Mouse (Mus musculus) hindbrain, embryonic 16.5 days (tissue): ENCODE data around the gene Bbx. TPM values are rescaled to one million over a fixed set of nuclear protein-coding genes. Genes with fewer than 3 reads are reported as not detected.

Experiments used
- ATAC-seq: fragments of 200-750 bp; cut with Nextera tagmentation; 2 replicates; pipeline ENCODE4 v1.8.0; 2017; ENCODE audit warnings: moderate TSS enrichment, moderate library complexity
- H3K27ac ChIP-seq: fragments of 300-500 bp; sonication (generic); 2 replicates; pipeline ENCODE4 v1.5.1; 2014; ENCODE audit warnings: low read depth, mild to moderate bottlenecking, control low read depth, low read length, moderate library complexity
- H3K27me3 ChIP-seq: fragments of 300-500 bp; sonication (generic); replicated peaks from 2 replicates; pipeline ENCODE4 v1.6.1; 2014; ENCODE audit warnings: low read length; ENCODE audit not compliant: control insufficient read depth, insufficient read depth
- H3K36me3 ChIP-seq: fragments of 300-500 bp; sonication (generic); 2 replicates; pipeline ENCODE4 v1.6.1; 2014; ENCODE audit warnings: mild to moderate bottlenecking, low read length, moderate library complexity, mixed read lengths; ENCODE audit not compliant: control insufficient read depth, insufficient read depth
- H3K4me1 ChIP-seq: fragments of 300-500 bp; sonication (generic); 2 replicates; pipeline ENCODE4 v1.6.1; 2014; ENCODE audit warnings: low read depth, low read length; ENCODE audit not compliant: control insufficient read depth, insufficient read depth
- H3K4me2 ChIP-seq: fragments of 300-500 bp; sonication (generic); 2 replicates; pipeline ENCODE4 v1.6.1; 2014; ENCODE audit warnings: mild to moderate bottlenecking, low read length, control low read depth, moderate library complexity
- H3K4me3 ChIP-seq: fragments of 300-500 bp; sonication (generic); 2 replicates; pipeline ENCODE4 v1.5.1; 2014; ENCODE audit warnings: mild to moderate bottlenecking, low read length, control low read depth, moderate library complexity
- H3K9ac ChIP-seq: fragments of 300-500 bp; sonication (generic); 2 replicates; pipeline ENCODE4 v1.6.1; 2014; ENCODE audit warnings: low read depth, mild to moderate bottlenecking, control low read depth, low read length, moderate library complexity
- H3K9me3 ChIP-seq: fragments of 300-500 bp; sonication (generic); 2 replicates; pipeline ENCODE4 v1.6.1; 2014; ENCODE audit warnings: mild to moderate bottlenecking, low read length, moderate library complexity; ENCODE audit not compliant: control insufficient read depth
- WGBS: fragments of 180-500 bp; shearing (Covaris S2); extraction: QIAGEN DNeasy Blood & Tissue Kit; methylation state at CpG from one replicate; pipeline ENCODE4 v1.1.7; 2014; 5-methylcytosine and 5-hydroxymethylcytosine counted together
- polyA plus RNA-seq: library from polyadenylated mRNA; unstranded; fragments of >200 nt; fragmentation: Nextera tagmentation; extraction: Ambion mirVana; gene quantifications from 2 replicates; pipeline ENCODE4 v1.2.1, GENCODE M21; 2015

Bbx gene
- polyA plus RNA-seq, 1 experiment from 2014 or later, result 20.3 TPM

DNA sequence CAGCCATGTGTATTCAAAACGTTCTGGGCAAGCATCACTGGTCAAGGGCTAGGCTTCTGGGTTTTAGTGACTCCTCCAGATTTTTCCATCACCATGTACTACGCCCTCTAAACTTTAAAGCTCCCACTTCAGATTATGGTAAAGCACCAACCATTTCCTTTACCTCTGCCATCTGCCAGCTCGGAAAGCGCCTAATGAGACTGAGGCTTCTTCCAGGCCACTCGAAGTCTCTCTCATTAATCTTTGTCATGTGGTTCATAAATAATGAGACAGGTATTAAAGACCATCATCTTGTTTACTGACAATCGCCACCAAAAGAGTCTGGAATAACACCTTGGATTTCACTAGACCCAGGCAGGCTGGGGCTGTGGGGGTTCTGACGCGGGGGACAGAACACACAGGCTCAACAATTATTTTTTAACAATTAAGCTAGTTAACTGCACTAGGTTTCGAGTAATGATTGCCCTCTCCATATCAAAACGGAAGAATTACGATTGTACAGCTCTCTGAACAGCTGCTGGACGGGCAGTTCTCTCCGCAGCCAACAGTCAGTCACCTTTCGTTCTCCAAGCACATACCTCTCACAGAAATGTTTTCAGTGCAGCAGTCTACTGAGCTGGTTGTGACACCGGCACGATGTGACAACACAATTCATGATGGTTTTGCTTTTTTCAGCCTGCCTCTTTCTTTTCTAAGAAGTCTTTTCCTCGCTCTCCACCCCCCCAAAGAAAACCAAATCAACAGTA, 68.6 kb downstream of the Bbx start:
- H3K4me2 ChIP-seq, result peak overlapping the region; percentile 53
- H3K4me1 ChIP-seq, result peaks cover 8% of the 10 kb centered on the region
- 32% methylated on average over 17 of the region's 17 CpGs for WGBS
- H3K36me3 ChIP-seq, result no peaks in the 10 kb centered on the region
- no peaks in the 10 kb centered on the region for H3K9me3 ChIP-seq
- ATAC-seq, result peak; percentile 67
- H3K4me3 ChIP-seq, result peak overlapping the region; percentile 45
- peak overlapping the region; percentile 72 for H3K27ac ChIP-seq
- no peaks in the 10 kb centered on the region for H3K27me3 ChIP-seq
- H3K9ac ChIP-seq, result peak overlapping the region; percentile 51

DNA sequence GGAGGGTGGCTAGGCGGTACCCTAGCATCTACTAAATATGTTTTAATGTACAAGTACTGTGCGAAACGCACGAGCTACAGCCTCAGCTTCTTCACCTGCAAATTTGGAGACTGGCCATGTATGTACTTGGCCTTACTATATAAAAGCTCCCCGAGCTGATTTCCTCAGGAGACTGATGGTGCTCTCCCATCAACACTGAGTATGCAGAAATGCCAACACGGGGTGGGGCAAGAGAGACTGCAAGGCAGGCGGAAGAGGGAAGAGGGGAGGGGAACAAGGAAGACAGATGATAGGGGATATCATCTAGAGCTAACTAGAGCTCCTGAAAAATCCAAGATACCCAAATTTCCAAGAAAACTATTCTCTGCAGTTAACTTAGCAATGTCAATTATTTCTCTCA, 71.6 kb downstream of the Bbx start:
- Histone ChIP-seq H3K4me3 (no peak overlapping the region), H3K36me3 (no peaks in the 10 kb centered on the region), H3K4me2 (no peak overlapping the region), H3K27me3 (no peaks in the 10 kb centered on the region), H3K4me1 (peaks cover 8% of the 10 kb centered on the region), H3K27ac (no peak overlapping the region), H3K9me3 (no peaks in the 10 kb centered on the region), H3K9ac (no peak overlapping the region)
- no peak for ATAC-seq
- 85% methylated on average over 7 of the region's 7 CpGs for WGBS

DNA sequence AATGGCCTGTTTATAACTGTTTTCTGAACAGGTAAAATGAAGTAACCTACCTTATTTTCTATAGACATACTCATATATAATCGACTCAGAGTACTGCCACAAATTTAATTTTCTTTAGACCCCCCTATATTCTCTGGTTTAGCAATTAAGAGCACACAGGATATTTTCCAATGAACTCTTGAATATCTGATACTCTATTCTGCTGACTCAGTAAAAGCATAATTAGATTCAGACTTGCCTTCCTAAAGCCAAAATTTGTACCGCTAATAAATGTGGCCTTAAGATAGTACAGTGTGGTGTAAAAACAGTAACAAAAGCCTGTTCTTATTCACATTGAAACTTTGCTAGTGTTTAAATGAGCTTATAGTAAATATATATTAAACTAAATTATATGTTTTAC, 102.5 kb downstream of the Bbx start:
- H3K27me3 ChIP-seq, result no peaks in the 10 kb centered on the region
- H3K9ac ChIP-seq, result no peak overlapping the region
- H3K4me2 ChIP-seq, result no peak overlapping the region
- H3K36me3 ChIP-seq, result no peaks in the 10 kb centered on the region
- H3K4me1 ChIP-seq, result no peaks in the 10 kb centered on the region
- ATAC-seq, result no peak
- whole genome bisulfite sequencing, result 95% methylated on average over 2 of the region's 2 CpGs
- no peak overlapping the region for H3K27ac ChIP-seq
- no peak overlapping the region for H3K4me3 ChIP-seq
- no peaks in the 10 kb centered on the region for H3K9me3 ChIP-seq

DNA sequence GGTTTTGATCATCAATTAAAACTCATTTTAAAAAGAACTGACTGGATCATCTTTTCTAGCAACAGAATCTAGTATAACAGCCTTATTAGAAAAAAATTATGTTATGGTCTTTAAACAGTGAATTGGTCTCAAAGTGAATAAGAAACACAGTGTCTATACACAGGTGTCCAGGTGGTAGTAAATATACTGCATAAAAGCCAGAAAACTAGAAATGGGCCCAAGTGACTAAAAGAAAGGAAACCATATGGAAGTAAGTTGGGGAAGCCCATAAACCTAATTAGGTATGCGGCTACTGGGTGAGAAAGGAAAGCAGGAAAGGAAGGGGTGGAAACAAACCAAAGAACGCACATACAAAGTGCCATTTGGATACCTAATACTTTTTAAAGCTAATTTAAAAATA, 107.4 kb downstream of the Bbx start:
- Histone ChIP-seq H3K36me3 (no peaks in the 10 kb centered on the region), H3K9ac (no peak overlapping the region), H3K27ac (no peak overlapping the region), H3K27me3 (no peaks in the 10 kb centered on the region), H3K4me2 (no peak overlapping the region), H3K4me1 (no peaks in the 10 kb centered on the region), H3K4me3 (no peak overlapping the region), H3K9me3 (no peaks in the 10 kb centered on the region)
- 91% methylated on average over 2 of the region's 2 CpGs for WGBS
- no peak for ATAC-seq

DNA sequence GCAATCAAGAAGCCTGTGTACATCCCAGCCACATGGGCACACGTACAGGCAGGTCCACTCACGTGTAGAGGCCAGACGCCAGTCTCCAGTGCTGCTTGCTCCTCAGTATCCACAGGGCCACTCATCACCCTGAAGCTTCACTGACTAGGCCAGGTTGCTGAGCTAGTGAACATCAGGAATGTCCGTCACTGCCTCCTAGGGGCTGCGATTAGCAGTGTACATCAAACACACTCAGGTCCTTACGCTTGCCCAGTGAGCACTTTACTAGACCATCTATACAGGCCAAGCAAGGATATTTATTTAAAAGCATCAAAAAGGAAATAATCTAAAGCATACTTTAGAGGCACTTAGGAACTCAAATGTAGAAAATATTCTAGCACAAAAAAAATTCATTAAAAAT, 107.9 kb downstream of the Bbx start:
- no peak overlapping the region for H3K4me2 ChIP-seq
- H3K9me3 ChIP-seq, result no peaks in the 10 kb centered on the region
- H3K4me1 ChIP-seq, result no peaks in the 10 kb centered on the region
- no peak for ATAC-seq
- H3K27ac ChIP-seq, result no peak overlapping the region
- H3K9ac ChIP-seq, result no peak overlapping the region
- no peaks in the 10 kb centered on the region for H3K27me3 ChIP-seq
- no peaks in the 10 kb centered on the region for H3K36me3 ChIP-seq
- H3K4me3 ChIP-seq, result no peak overlapping the region
- 87% methylated on average over 6 of the region's 6 CpGs for WGBS

DNA sequence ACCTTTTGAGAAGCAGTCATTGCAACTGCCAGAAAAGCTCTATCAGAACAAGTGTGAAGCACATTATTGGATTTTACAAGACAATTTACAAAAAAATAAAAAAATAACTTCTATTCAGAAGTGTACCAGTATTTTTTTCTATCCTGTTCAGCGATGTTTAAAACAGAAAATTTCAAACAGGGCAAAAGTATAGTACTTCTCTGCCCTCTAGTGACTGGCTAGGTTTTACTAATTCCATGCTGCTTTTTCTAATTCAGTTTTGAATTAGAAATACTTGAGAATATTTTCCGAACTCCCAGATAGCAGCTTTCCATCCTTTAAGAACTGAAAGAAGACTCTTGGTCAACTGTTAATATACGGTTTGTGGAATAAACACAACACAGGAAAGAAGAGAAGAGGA, 110.8 kb downstream of the Bbx start:
- no peak overlapping the region for H3K27ac ChIP-seq
- H3K4me1 ChIP-seq, result no peaks in the 10 kb centered on the region
- 79% methylated on average over 3 of the region's 3 CpGs for WGBS
- H3K9me3 ChIP-seq, result no peaks in the 10 kb centered on the region
- H3K4me2 ChIP-seq, result no peak overlapping the region
- H3K27me3 ChIP-seq, result no peaks in the 10 kb centered on the region
- ATAC-seq, result no peak
- H3K36me3 ChIP-seq, result no peaks in the 10 kb centered on the region
- H3K9ac ChIP-seq, result no peak overlapping the region
- no peak overlapping the region for H3K4me3 ChIP-seq

DNA sequence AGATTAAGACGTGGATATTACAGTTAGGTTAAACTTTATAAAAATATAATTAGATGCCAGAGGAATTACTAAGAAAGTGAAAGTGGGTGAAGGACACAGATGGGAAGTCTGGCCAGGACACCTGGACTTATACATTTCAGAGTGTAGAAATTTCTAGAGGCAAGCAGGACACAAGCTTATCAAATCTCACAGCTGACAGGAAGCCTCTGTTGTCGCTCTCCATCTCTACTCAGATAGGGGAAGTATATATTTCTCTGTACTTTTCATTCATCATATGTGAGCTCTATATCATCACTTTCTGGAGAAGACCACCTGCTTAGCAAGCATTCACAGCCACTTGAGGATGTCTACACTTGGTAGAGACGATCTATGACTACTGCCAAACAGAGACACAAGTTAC, 113.9 kb downstream of the Bbx start:
- WGBS, result 92% methylated on average over 3 of the region's 3 CpGs
- ATAC-seq, result no peak

DNA sequence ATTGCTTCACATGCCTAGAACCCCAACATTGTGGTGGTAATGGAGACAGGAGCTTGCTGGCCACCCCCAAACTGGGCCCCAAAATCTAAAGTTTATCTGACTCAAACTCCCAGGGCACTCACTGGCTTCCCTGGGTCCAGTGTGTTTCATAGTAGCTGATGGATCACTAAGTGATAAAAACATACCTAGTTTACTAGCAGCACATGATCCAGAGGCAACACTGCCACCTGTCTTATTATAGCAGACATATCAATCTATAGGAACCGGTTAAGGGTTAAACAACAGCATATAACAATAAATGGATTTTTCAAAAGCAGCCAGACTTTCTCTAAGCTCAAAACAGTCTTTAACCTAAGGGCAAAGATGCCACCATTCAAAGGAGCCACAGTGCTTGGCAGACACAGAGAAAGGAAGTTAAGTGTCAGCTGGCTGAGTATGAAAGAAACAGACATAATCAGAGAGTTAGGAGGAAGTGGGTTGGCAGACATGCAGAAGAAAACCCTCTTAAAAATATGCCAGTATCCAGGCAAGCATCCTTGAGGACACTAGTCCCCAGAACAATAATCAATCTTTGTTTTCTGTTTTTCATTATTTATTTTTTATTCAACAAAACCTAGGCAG, 116.7 kb downstream of the Bbx start:
- Histone ChIP-seq H3K36me3 (no peaks in the 10 kb centered on the region), H3K9me3 (no peaks in the 10 kb centered on the region), H3K27me3 (no peaks in the 10 kb centered on the region), H3K9ac (no peak overlapping the region), H3K4me3 (no peak overlapping the region), H3K4me2 (no peak overlapping the region), H3K4me1 (peaks cover 2% of the 10 kb centered on the region; the same call in 1 of the 2 replicates), H3K27ac (no peak overlapping the region)
- 59% methylated on average over 1 of the region's 1 CpGs for WGBS
- ATAC-seq, result no peak

More for the DNA sequence above, 113.9 kb downstream of the Bbx start:
- H3K27me3 ChIP-seq, result no peaks in the 10 kb centered on the region
- H3K36me3 ChIP-seq, result no peaks in the 10 kb centered on the region
- no peak overlapping the region for H3K4me2 ChIP-seq
- H3K4me1 ChIP-seq, result peaks cover 2% of the 10 kb centered on the region; the same call in 1 of the 2 replicates
- no peak overlapping the region for H3K27ac ChIP-seq
- H3K9me3 ChIP-seq, result no peaks in the 10 kb centered on the region
- H3K9ac ChIP-seq, result no peak overlapping the region
- H3K4me3 ChIP-seq, result no peak overlapping the region

DNA sequence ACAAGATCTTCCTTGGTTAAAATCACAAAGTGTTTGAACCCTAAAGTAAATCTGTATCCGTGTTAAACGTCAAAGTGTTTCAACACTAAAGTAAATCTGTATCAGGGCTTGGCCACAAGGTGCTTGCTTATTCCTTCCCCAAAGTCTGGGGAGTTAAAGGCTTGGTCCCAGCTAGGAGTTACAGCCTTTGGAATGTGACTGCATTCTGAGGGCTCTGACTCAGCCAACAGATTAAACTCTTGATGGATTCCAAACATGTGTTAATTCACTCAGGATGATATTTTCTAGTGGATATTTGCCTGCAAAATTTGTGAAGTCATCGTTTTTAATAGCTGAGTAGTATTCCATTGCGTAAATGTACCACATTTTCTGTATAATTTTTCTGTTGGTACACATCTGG, 120.6 kb downstream of the Bbx start:
- WGBS, result 90% methylated on average over 4 of the region's 4 CpGs
- Histone ChIP-seq H3K4me3 (no peak overlapping the region), H3K4me2 (no peak overlapping the region), H3K27me3 (no peaks in the 10 kb centered on the region), H3K27ac (no peak overlapping the region), H3K9me3 (no peaks in the 10 kb centered on the region), H3K9ac (no peak overlapping the region), H3K36me3 (no peaks in the 10 kb centered on the region), H3K4me1 (peaks cover 2% of the 10 kb centered on the region; the same call in 1 of the 2 replicates)
- no peak for ATAC-seq
